Mouse (Mus musculus) erythroblast, embryonic 14.5 days (primary cell): ENCODE data around the gene Rilp.

Source experiments
- GATA1 ChIP-seq: IDR thresholded peaks from 2 replicates; pipeline ENCODE4 v1.6.1; 2012; ENCODE audit warnings: low read length, inconsistent platforms, mixed read lengths
- TAL1 ChIP-seq: IDR thresholded peaks from 3 replicates; pipeline ENCODE4 v1.6.1; 2012; ENCODE audit warnings: low read length, inconsistent platforms, mixed read lengths

DNA sequence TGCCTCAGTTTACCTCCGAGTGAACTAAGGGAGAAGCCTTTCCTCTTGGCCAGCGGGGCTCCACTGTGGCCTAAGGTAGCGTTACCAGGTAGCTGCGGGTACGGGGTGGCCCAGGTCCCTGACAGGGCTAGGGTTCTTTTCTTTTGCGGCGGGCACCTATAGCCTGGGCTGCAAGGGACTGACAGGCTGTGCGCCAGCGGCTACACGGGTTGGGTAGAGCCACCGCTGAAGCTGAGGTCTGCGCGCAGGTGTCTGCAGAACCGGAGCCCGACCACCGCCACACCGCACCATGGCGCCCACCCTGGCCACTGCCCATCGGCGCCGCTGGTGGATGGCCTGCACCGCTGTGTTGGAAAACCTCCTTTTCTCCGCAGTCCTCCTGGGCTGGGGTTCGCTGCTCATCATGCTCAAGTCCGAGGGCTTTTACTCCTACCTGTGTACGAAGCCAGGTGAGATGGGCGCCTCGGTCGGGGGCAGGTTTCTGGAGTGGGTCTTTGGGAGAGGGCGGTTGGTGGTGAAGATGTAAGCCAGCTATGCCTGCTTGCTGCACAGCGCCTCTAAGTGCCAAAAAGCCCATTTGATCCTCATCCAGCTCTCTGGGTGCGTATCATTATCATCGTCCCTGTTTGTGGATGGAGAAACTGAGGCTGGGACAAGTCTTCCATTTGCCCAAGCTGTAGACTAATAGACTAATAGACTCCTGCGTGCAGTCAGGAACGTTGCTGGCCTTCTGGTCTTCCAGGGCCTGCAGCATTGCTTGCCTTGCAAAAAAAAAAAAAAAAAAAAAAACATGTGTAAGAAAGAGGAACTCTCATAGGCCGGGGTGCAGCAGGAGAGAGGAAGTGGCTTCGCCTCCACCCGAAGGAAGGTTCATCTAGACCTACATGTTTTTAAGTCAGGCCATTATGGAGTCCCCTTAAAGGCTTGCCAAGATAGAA lies 22.7 kb downstream of the Rilp start:
- TF ChIP-seq GATA1, result no peak
- no peak for TF ChIP-seq TAL1
